Mouse (Mus musculus) intestine, embryonic 14.5 days (tissue): ENCODE data around the gene Snx7. TPM values are rescaled to one million over a fixed set of nuclear protein-coding genes. Genes with fewer than 3 reads are reported as not detected.

Experiments used
- ATAC-seq: fragments of 200-750 bp; cut with Nextera tagmentation; replicated peaks from 2 replicates; pipeline ENCODE4 v1.8.0; 2017; ENCODE audit warnings: low read depth, moderate number of reproducible peaks, moderate TSS enrichment, moderate library complexity; ENCODE audit not compliant: low FRiP score, low TSS enrichment
- DNase-seq: peaks from one replicate; pipeline ENCODE4 v3.0.0-alpha.2; 2018; ENCODE audit warnings: low spot score
- H3K27ac ChIP-seq: fragments of 300-500 bp; sonication (generic); 2 replicates; pipeline ENCODE4 v1.5.1; 2014; ENCODE audit warnings: low read depth, mild to moderate bottlenecking, control low read depth
- H3K27me3 ChIP-seq: fragments of 300-500 bp; sonication (generic); replicated peaks from 2 replicates; pipeline ENCODE4 v1.6.1; 2014; ENCODE audit warnings: low read length, control low read depth; ENCODE audit not compliant: control insufficient read depth, insufficient read depth
- H3K36me3 ChIP-seq: fragments of 300-500 bp; sonication (generic); 2 replicates; pipeline ENCODE4 v1.6.1; 2014; ENCODE audit warnings: low read length, control low read depth; ENCODE audit not compliant: control insufficient read depth, insufficient read depth
- H3K4me1 ChIP-seq: fragments of 300-500 bp; sonication (generic); replicated peaks from 2 replicates; pipeline ENCODE4 v1.6.1; 2014; ENCODE audit warnings: low read length, control low read depth, mixed read lengths; ENCODE audit not compliant: control insufficient read depth, insufficient read depth
- H3K4me2 ChIP-seq: fragments of 300-500 bp; sonication (generic); 2 replicates; pipeline ENCODE4 v1.6.1; 2014; ENCODE audit warnings: low read length
- H3K4me3 ChIP-seq: fragments of 300-500 bp; sonication (generic); 2 replicates; pipeline ENCODE4 v1.5.1; 2014; ENCODE audit warnings: low read depth, low read length, control low read depth, mixed read lengths
- H3K9ac ChIP-seq: fragments of 300-500 bp; sonication (generic); 2 replicates; pipeline ENCODE4 v1.6.1; 2014; ENCODE audit warnings: mild to moderate bottlenecking, low read length
- H3K9me3 ChIP-seq: fragments of 300-500 bp; sonication (generic); 2 replicates; pipeline ENCODE4 v1.6.1; 2016; ENCODE audit warnings: low read length, control low read depth; ENCODE audit not compliant: control insufficient read depth
- WGBS: fragments of 180-500 bp; shearing (Covaris S2); extraction: QIAGEN DNeasy Blood & Tissue Kit; methylation state at CpG from one replicate; pipeline ENCODE4 v1.1.7; 2014; 5-methylcytosine and 5-hydroxymethylcytosine counted together
- polyA plus RNA-seq: library from polyadenylated mRNA; unstranded; fragments of >200 nt; fragmentation: Nextera tagmentation; extraction: Ambion mirVana; gene quantifications from 2 replicates; pipeline ENCODE4 v1.2.1, GENCODE M21; 2014

Snx7 gene
- polyA plus RNA-seq, 1 experiment from 2014 or later: 63.6 TPM

DNA sequence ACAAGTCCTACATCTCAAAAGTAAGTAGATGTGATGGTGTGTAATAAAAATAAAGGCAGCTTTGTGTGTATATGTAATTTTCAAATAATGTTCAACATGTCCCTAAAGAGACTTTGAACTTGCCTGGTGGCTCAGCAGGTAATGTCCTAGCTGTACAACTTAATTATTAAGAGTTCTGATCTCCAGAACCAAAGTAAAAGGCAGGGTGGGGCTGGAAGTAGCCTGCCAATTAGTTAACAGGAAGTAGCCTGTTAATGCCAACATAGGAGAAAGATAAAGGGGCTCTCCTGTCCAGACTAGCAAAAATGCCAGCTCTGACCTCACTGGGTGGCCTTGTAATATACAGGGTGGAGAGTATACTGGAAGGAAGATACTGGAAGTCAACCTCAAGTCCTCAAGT is 3.1 kb downstream of the Snx7 start:
- H3K4me1 ChIP-seq: peaks cover 10% of the 10 kb centered on the region; the same call in 1 of the 2 replicates
- no peak for DNase-seq
- no peak overlapping the region for H3K27ac ChIP-seq

DNA sequence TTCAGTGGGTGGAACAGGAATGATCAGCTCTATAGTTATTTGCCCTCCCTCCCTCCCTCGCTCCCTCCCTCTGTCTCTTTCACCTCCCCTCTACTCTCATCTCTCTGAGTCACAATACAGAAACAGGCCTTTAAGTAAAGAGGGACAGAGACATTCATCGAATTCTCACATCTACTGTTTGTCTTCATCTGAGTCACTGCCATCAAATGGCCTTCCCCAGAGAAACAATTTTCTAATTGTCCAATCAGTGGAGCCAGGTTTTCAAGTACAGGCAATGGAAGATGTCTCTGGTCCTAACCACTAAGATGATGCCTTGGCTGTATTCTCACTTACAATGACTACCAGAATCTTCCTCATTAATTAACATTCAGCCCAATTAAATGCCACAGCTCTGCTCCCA is 5.8 kb downstream of the Snx7 start:
- ATAC-seq (no peak), DNase-seq (no peak)
- Histone ChIP-seq H3K9ac (no peak overlapping the region), H3K9me3 (no peaks in the 10 kb centered on the region), H3K27me3 (no peaks in the 10 kb centered on the region), H3K27ac (no peak overlapping the region), H3K4me1 (0 out of 2 replicates have a peak, but pooled peaks cover 5% of the 10 kb centered on the region), H3K4me3 (no peak overlapping the region), H3K4me2 (no peak overlapping the region), H3K36me3 (0 out of 2 replicates have a peak, but pooled peaks cover 4% of the 10 kb centered on the region)
- WGBS: 68% methylated on average over 2 of the region's 2 CpGs

More for the DNA sequence above, 3.1 kb downstream of the Snx7 start:
- Histone ChIP-seq H3K4me3 (no peak overlapping the region), H3K9ac (no peak overlapping the region), H3K9me3 (no peaks in the 10 kb centered on the region), H3K36me3 (no peaks in the 10 kb centered on the region), H3K4me2 (no peak overlapping the region), H3K27me3 (no peaks in the 10 kb centered on the region)
- ATAC-seq: no peak

DNA sequence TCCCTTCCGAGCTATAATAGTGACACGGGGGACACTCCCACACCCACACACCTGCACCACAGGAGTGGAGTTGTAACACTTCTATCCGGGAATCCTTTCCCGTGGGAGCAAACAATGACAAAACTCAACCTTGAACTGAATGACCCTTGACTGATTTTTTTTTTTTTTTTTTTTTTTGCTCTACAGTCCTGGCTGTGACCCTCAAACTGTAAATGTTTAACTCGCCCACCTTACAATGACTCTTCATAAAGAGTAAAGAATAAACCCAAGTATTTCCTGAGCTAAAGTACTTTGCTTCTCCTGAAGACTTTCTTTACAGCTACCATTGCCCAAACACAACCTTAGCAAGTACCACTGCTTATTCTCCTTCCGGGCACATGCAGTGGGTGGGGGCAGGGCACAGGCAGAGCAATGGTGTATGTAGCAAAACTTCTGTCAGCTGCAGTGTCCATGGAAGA is 6.7 kb downstream of the Snx7 start:
- Histone ChIP-seq H3K36me3 (0 out of 2 replicates have a peak, but pooled peaks cover 4% of the 10 kb centered on the region), H3K9me3 (no peaks in the 10 kb centered on the region), H3K4me1 (no peaks in the 10 kb centered on the region), H3K4me2 (no peak overlapping the region), H3K9ac (no peak overlapping the region), H3K27ac (no peak overlapping the region), H3K4me3 (no peak overlapping the region), H3K27me3 (no peaks in the 10 kb centered on the region)
- no peak for ATAC-seq
- 68% methylated on average over 6 of the region's 6 CpGs for WGBS
- DNase-seq: no peak

DNA sequence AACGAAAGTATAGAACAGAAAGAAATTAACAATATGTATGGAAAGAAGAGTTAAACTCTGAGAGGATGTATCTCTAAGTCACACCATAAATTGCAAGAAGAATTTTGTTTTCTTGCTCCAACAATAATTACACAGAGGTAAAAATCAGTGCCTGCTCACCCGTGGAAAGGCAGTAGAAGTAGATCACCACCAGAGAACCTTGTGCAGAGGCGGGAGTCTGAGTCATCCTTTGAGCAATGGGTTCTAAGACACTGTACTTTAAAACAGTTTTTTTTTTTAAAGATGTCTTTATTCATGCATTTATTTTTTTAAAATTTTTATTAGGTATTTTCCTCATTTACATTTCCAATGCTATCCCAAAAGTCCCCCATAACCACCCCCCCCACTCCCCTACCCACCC is 9.7 kb downstream of the Snx7 start:
- H3K27ac ChIP-seq: no peak overlapping the region
- WGBS: 87% methylated on average over 3 of the region's 3 CpGs
- no peaks in the 10 kb centered on the region for H3K27me3 ChIP-seq
- no peak for ATAC-seq
- 0 out of 2 replicates have a peak, but pooled peaks cover 4% of the 10 kb centered on the region for H3K36me3 ChIP-seq
- no peak overlapping the region for H3K4me3 ChIP-seq
- H3K4me1 ChIP-seq: no peaks in the 10 kb centered on the region
- H3K9ac ChIP-seq: no peak overlapping the region
- DNase-seq: no peak
- no peaks in the 10 kb centered on the region for H3K9me3 ChIP-seq
- no peak overlapping the region for H3K4me2 ChIP-seq

DNA sequence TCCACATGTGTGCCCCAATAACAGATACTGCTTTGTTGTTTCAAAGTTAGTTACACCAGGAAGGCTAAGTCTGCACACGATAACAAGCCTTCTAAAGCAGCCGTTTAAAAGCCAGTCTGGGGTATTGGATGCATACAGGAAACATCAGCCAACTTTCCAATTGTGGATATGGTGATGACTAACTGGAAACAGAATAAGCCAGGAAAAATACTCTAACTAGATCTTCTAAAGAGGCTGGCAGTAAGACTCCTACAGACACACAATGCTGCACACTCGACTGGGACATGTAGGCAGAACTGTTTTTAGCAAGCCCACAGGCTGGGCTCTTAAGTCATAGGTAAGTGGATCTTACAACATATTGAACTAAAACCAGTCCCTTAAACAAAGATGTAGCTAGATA is 15.0 kb downstream of the Snx7 start:
- no peak for DNase-seq
- Histone ChIP-seq H3K4me1 (no peaks in the 10 kb centered on the region), H3K27me3 (no peaks in the 10 kb centered on the region), H3K4me3 (no peak overlapping the region), H3K9me3 (no peaks in the 10 kb centered on the region), H3K27ac (no peak overlapping the region), H3K4me2 (no peak overlapping the region), H3K36me3 (no peaks in the 10 kb centered on the region), H3K9ac (no peak overlapping the region)
- ATAC-seq: no peak
- WGBS: 84% methylated on average over 3 of the region's 3 CpGs

DNA sequence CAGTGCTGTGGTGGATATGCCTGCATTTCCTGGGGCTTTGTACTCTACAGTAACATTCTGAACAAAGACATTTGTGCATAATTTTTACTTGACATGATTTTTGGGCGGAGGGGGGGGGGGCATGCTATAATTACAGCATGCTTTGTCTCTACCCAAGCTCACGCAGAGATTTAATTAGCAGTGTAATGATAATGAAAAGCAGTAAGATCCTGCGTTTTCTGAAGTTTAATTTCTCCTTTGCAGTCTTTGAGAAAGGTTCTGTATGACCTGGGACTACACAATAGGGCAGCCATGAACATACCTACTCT is 16.7 kb downstream of the Snx7 start:
- no peaks in the 10 kb centered on the region for H3K9me3 ChIP-seq
- no peak for DNase-seq
- H3K4me1 ChIP-seq: no peaks in the 10 kb centered on the region
- ATAC-seq: no peak
- 88% methylated on average over 3 of the region's 3 CpGs for WGBS
- no peak overlapping the region for H3K4me2 ChIP-seq
- no peak overlapping the region for H3K9ac ChIP-seq
- no peaks in the 10 kb centered on the region for H3K36me3 ChIP-seq
- no peaks in the 10 kb centered on the region for H3K27me3 ChIP-seq
- no peak overlapping the region for H3K27ac ChIP-seq
- H3K4me3 ChIP-seq: no peak overlapping the region

DNA sequence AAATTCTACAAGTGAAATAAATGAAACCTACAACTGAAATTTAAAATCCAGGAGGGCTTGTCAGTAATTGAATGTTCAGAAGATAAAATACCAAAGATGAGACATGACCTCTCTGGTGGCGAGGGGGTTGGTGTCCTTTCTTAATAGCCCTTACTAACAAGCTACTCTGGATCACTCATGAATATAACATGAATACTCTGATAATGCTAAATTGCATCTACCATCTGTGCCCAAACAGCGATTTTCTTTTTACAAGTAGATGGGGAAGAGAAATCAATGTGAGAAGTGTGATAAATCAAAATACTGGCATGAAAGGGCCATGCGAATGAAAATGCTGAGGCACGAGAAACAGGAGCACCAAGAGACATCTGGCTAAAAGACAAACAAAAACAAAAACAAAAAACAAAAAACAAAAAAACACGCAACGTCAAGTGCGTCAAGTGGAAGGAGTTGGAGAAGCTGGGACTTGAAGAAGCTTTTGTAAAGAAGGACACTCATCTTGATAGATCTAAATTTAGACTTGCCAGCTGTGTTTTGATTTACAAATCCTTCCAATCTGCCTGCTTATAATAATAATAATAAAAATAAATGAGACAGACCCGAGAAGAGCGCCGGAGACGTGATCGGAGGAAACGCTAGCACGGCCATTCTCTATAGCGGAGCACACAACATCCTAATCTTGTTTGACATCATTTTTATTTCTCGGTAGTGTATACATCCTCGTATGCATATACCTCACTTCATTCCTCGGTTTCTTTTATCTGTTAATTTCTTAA is 17.3 kb downstream of the Snx7 start:
- no peak overlapping the region for H3K27ac ChIP-seq

DNA sequence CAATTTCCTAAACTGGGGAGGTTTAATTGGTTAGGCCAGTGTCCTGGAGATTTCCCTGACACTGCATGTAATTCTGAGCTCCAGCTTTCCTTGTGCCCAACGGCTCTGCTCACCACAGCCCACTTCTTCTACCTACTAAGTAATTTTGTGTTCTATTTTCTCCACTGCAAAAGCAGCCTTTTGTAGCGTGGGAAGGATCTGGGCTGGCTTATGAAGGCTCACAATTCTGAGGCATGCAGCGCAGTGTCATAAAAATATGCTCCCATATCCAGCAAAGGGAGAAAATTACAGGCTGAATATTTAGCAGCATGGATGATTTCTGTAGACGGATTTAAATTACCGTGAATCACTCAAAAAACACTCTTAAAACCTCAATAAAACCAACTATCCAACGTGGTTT is 19.9 kb downstream of the Snx7 start:
- Histone ChIP-seq H3K36me3 (no peaks in the 10 kb centered on the region), H3K9ac (no peak overlapping the region), H3K4me3 (no peak overlapping the region), H3K4me2 (no peak overlapping the region), H3K4me1 (no peaks in the 10 kb centered on the region), H3K9me3 (no peaks in the 10 kb centered on the region), H3K27me3 (no peaks in the 10 kb centered on the region), H3K27ac (no peak overlapping the region)
- no peak for DNase-seq
- no peak for ATAC-seq
- WGBS: 82% methylated on average over 6 of the region's 6 CpGs

More for the DNA sequence above, 17.3 kb downstream of the Snx7 start:
- ATAC-seq (no peak), DNase-seq (no peak)
- Histone ChIP-seq H3K4me3 (no peak overlapping the region), H3K9ac (no peak overlapping the region), H3K4me1 (no peaks in the 10 kb centered on the region), H3K9me3 (no peaks in the 10 kb centered on the region), H3K36me3 (no peaks in the 10 kb centered on the region), H3K27me3 (no peaks in the 10 kb centered on the region), H3K4me2 (no peak overlapping the region)
- 90% methylated on average over 18 of the region's 18 CpGs for WGBS

DNA sequence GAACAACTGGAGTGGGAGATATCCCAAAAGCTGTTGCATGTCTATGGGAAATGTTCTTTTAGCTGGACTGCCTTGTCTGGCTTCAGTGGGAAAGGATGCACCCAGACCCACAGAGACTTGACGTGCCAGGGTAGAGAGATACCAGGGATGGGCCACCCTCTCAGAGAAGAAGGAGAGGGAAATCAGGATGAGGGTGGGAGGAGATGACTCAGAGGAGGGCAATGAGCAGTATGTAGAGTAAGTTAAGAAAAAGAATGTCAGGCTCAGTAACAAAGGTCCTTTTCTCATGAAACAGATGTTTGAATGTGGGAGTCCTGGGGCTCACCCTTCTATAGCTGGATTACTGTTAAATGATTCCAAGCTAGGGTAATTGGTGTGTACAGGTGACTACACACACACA is 26.1 kb downstream of the Snx7 start:
- WGBS: 89% methylated on average over 1 of the region's 1 CpGs
- no peak overlapping the region for H3K9ac ChIP-seq
- no peak for DNase-seq
- no peaks in the 10 kb centered on the region for H3K27me3 ChIP-seq
- no peak overlapping the region for H3K4me3 ChIP-seq
- no peak for ATAC-seq
- H3K4me1 ChIP-seq: no peaks in the 10 kb centered on the region
- H3K27ac ChIP-seq: no peak overlapping the region
- no peaks in the 10 kb centered on the region for H3K36me3 ChIP-seq
- no peaks in the 10 kb centered on the region for H3K9me3 ChIP-seq
- H3K4me2 ChIP-seq: no peak overlapping the region
